24 mouse cellular contexts compared by ENCODE assay signal in the genomic region with DNA sequence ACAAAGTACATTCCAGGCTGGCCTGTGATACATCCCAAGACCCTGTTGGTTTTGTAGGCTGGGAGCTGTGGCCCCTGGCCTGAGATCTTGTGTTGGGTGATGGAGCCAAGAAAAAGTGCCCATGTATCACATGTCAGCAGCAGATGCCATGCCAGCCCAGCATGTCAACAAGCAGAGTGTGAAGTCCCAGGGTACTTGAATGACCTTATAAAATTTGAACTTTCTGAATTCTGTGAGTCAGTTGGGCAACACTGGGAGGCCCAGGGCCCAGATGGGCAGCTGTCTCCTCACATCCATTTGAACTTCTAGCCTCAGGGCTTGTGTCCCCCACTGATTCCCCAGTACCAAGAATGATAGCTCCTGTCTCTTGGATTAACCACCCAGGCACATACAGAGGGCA. TPM values are rescaled to one million over a fixed set of nuclear protein-coding genes. Genes with fewer than 3 reads are reported as not detected.
DNase-seq lines count a peak whose midpoint lies in the region; ATAC-seq and TF ChIP-seq lines count a peak whose summit lies in the region.
"Had no signal": no experiment of that assay in that cellular context is flagged by ENCODE, and none has a peak within 500 bp of the region (broad histone marks: within the 10 kb centered on the region; RNA-seq: fewer than 3 reads in every experiment).

No protein-coding gene starts in this region.

- H3K27ac ChIP-seq in gastrocnemius, adult 2 months: peak overlapping the region; percentile 31; the same call in 1 of the 2 replicates
- peak overlapping the region; percentile 65; the same call in 1 of the 2 replicates for H3K27ac ChIP-seq in thymus, adult 2 months (ENCODE audit: control insufficient read depth, insufficient read depth, low read length)
- H3K27ac ChIP-seq: embryonic facial prominence, embryonic 10.5 days; embryonic facial prominence, embryonic 13.5 days; forebrain, embryonic 12.5 days; forebrain, embryonic 15.5 days; heart, adult 2 months; heart, embryonic 10.5 days; heart, embryonic 13.5 days; hindbrain, embryonic 13.5 days; intestine, embryonic 15.5 days had no signal

- TF ChIP-seq CTCF in gastrocnemius, adult 2 months (IDR thresholded peaks at IDR 0.05): no peak
- no peak for TF ChIP-seq CTCF in thymus, adult 2 months (IDR thresholded peaks at IDR 0.05; ENCODE audit: borderline replicate concordance, control insufficient read depth, extremely low read depth, insufficient read depth, low read length, poor library complexity)

- no peaks in the 10 kb centered on the region for H3K36me3 ChIP-seq in thymus, adult 2 months (ENCODE audit: control insufficient read depth, insufficient read depth, low read length)
- H3K36me3 ChIP-seq: embryonic facial prominence, embryonic 10.5 days; embryonic facial prominence, embryonic 13.5 days; forebrain, embryonic 12.5 days; forebrain, embryonic 15.5 days; heart, embryonic 10.5 days; heart, embryonic 13.5 days; hindbrain, embryonic 13.5 days; intestine, embryonic 15.5 days had no signal

- no peak overlapping the region for H3K4me3 ChIP-seq in gastrocnemius, adult 2 months
- no peak overlapping the region for H3K4me3 ChIP-seq in thymus, adult 2 months (ENCODE audit: control insufficient read depth, insufficient read depth, low read length)
- H3K4me3 ChIP-seq: embryonic facial prominence, embryonic 10.5 days; embryonic facial prominence, embryonic 13.5 days; erythroblast, embryonic 14.5 days; forebrain, embryonic 12.5 days; forebrain, embryonic 15.5 days; heart, adult 2 months; heart, embryonic 10.5 days; heart, embryonic 13.5 days; hindbrain, embryonic 13.5 days; intestine, embryonic 15.5 days had no signal

- peaks cover 45% of the 10 kb centered on the region for H3K4me1 ChIP-seq in thymus, adult 2 months (replicated peaks; ENCODE audit: control insufficient read depth, insufficient read depth, low read length)
- H3K4me1 ChIP-seq: forebrain, embryonic 12.5 days; hindbrain, embryonic 13.5 days had no signal

- no peaks in the 10 kb centered on the region for H3K27me3 ChIP-seq in thymus, adult 2 months (ENCODE audit: control insufficient read depth, insufficient read depth, low read length)
- H3K27me3 ChIP-seq: embryonic facial prominence, embryonic 13.5 days; forebrain, embryonic 12.5 days; forebrain, embryonic 15.5 days; heart, embryonic 13.5 days; hindbrain, embryonic 13.5 days; intestine, embryonic 15.5 days had no signal

- ATAC-seq in monocyte, adult 5-6 weeks (replicated peaks; ENCODE audit: insufficient number of reproducible peaks, low FRiP score, low TSS enrichment, poor library complexity, severe bottlenecking): peak; percentile 28
- ATAC-seq: forebrain, embryonic 15.5 days; hindbrain, embryonic 16.5 days; intestine, embryonic 15.5 days had no signal

- TF ChIP-seq POLR2A in thymus, adult 2 months (IDR thresholded peaks at IDR 0.05; ENCODE audit: control insufficient read depth, extremely low read depth, insufficient read depth, low read length, poor library complexity): no peak

- intact Hi-C loops in gastrocnemius, adult 2 months (cut with DNase I): no loop called here
- intact Hi-C loops in gastrocnemius, postnatal 36 days (cut with DNase I): no loop called here
- intact Hi-C loops in heart, postnatal 10 days (cut with DNase I): no loop called here

- peak; percentile 41 for DNase-seq in gastrocnemius, adult 2 months
- no peak for DNase-seq in gastrocnemius, postnatal 36 days
- no peak for DNase-seq in thymus, adult 2 months
- DNase-seq in thymus, postnatal 36 days: no peak
- DNase-seq in heart, postnatal 10 days: no peak
- DNase-seq: adrenal gland, postnatal 25 days; cerebellum, adult 11-12 months; cerebellum, adult 8-10 months; cerebellum, postnatal 10 days; cerebellum, postnatal 36 days; embryo, embryonic 11 days; gastrocnemius, postnatal 14 days; heart, adult 2 months had no signal

RNA-seq across cellular contexts. Expression of a gene that starts 12.4 kb away (rescaled TPM):
- 10 to 100 TPM; 48.5 to 49.0 TPM for total RNA-seq in gastrocnemius, adult 2 months (2021)
- total RNA-seq in gastrocnemius, postnatal 36 days (2021): 10 to 100 TPM; 40.7 to 48.6 TPM
- polyA plus RNA-seq in thymus, adult 2 months (2012; rRNA removed): 56.4 and 62.9 TPM in 2 replicates
- 31.1 to 46.2 TPM (median 34.3 TPM) in 3 replicates for total RNA-seq in monocyte, adult 5-6 weeks (2017)
- total RNA-seq in heart, postnatal 10 days (2021): 100 to 1,000 TPM; 119 to 139 TPM

RNA-seq across cellular contexts. Expression of a gene that starts 29.9 kb away (rescaled TPM):
- 1 to 10 TPM; 2.6 to 3.9 TPM for total RNA-seq in gastrocnemius, adult 2 months (2021)
- 1 to 10 TPM; 3.5 to 5.2 TPM for total RNA-seq in gastrocnemius, postnatal 36 days (2021)
- polyA plus RNA-seq in thymus, adult 2 months (2012; rRNA removed): 21.6 and 27.3 TPM in 2 replicates
- 117 to 175 TPM (median 150 TPM) in 3 replicates for total RNA-seq in monocyte, adult 5-6 weeks (2017)
- 10 to 100 TPM; 19.9 to 21.7 TPM for total RNA-seq in heart, postnatal 10 days (2021)

RNA-seq across cellular contexts. Expression of a gene that starts 46.4 kb away (rescaled TPM):
- total RNA-seq in gastrocnemius, adult 2 months (2021): 100 to 1,000 TPM; 111 to 161 TPM
- total RNA-seq in gastrocnemius, postnatal 36 days (2021): 100 to 1,000 TPM; 139 to 157 TPM
- polyA plus RNA-seq in thymus, adult 2 months (2012; rRNA removed): 188 and 213 TPM in 2 replicates
- 12.8 to 20.6 TPM (median 18.0 TPM) in 3 replicates for total RNA-seq in monocyte, adult 5-6 weeks (2017)
- total RNA-seq in heart, postnatal 10 days (2021): 10 to 100 TPM; 70.5 to 72.0 TPM
